Mouse (Mus musculus): ENCODE data around the gene St3gal3.

GRCm38 (mm10) chr4:118022811-118023210 is 111.9 kb downstream of the St3gal3 start:
- TF ChIP-seq UBTF (IDR thresholded peaks at IDR 0.05; ENCODE audit: borderline replicate concordance, insufficient read depth, low read depth, low read length) (no peak), BHLHE40 (IDR thresholded peaks at IDR 0.05; ENCODE audit: borderline replicate concordance, low read depth, low read length) (no peak)
